Comparison of ENCODE assay signal across 19 mouse cellular contexts in the genomic region with DNA sequence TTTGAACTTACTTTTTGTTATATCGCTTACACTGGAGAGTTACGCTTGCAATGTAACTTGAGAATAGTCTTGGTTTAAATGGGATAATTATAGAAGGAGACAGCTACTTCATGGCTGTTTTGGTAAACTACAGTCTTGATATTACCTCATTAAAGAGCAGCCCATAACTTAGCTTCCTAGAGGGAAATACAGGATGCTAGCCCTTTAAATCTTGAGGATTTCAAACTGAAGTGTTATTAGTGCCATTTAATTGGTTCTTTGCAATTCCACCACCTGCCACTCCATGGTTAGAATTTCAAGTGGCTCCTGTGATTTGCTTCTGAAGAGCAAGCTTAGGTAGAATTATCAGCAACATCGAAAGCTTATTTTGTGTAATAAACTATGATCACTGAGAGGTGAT.
"Had no signal": no experiment of that assay in that cellular context is flagged by ENCODE, and none has a peak within 500 bp of the region (broad histone marks: within the 10 kb centered on the region; RNA-seq: fewer than 3 reads in every experiment).

No protein-coding gene starts in this region.

- H3K4me3 ChIP-seq: kidney, embryonic 15.5 days; left cerebral cortex, adult 2 months; megakaryocyte, embryonic 14.5 days; neural tube, embryonic 13.5 days had no signal

- H3K9me3 ChIP-seq: kidney, embryonic 15.5 days; neural tube, embryonic 13.5 days had no signal

- H3K27me3 ChIP-seq: kidney, embryonic 15.5 days; megakaryocyte, embryonic 14.5 days; neural tube, embryonic 13.5 days had no signal

- ATAC-seq: liver, postnatal 0 days; lung, postnatal 0 days had no signal

- H3K27ac ChIP-seq: kidney, embryonic 15.5 days; left cerebral cortex, adult 2 months; liver, embryonic 14.5 days; neural tube, embryonic 13.5 days had no signal

- H3K36me3 ChIP-seq: kidney, embryonic 15.5 days; neural tube, embryonic 13.5 days had no signal

- H3K4me2 ChIP-seq: kidney, embryonic 15.5 days; liver, embryonic 11.5 days; lung, embryonic 14.5 days; neural tube, embryonic 13.5 days had no signal

- H3K4me1 ChIP-seq: kidney, embryonic 15.5 days; megakaryocyte, embryonic 14.5 days; neural tube, embryonic 13.5 days had no signal

- DNase-seq: kidney, adult 11 months; kidney, adult 8-10 months; kidney, postnatal 10 days; kidney, postnatal 36 days; layer of hippocampus, postnatal 36 days; liver, postnatal 0 days; lung, embryonic 14.5 days; retina, postnatal 1 day; right cerebral cortex, postnatal 25 days; spleen, adult 18-20 months; thymus, adult 18-20 months; thymus, postnatal 36 days had no signal

- H3K9ac ChIP-seq: kidney, embryonic 15.5 days; liver, embryonic 14.5 days; liver, postnatal 0 days; lung, embryonic 14.5 days; neural tube, embryonic 13.5 days had no signal
